Mouse (Mus musculus): ENCODE results near the gene Cd300ld5.
"Not testable (repeated sequence)": the region's sequence is repeated elsewhere in the genome, so short reads cannot be mapped to it uniquely, and the experiment has no call there.

The Cd300ld5 gene

GRCm38 (mm10) chr11:115037669-115038068, at the start of gene Cd300ld5:
Cd300ld5 (minus strand) TSS chr11:115037769.
- not testable (repeated sequence) for DNase-seq (ENCODE audit: low spot score in 2 of 2)

GRCm38 (mm10) chr11:115086213-115086612, 48.6 kb upstream of the Cd300ld5 start:
- no peak for DNase-seq (ENCODE audit: low spot score in 2 of 2)

- DNase-seq (ENCODE audit: low spot score in 2 of 2) = no peak
These were observed 47.5 kb upstream of the Cd300ld5 start for GRCm38 (mm10) chr11:115085064-115085463.

- DNase-seq (ENCODE audit: low spot score in 2 of 2) = no peak
These were observed 47.0 kb upstream of the Cd300ld5 start for GRCm38 (mm10) chr11:115084595-115084994.

- DNase-seq (ENCODE audit: low spot score in 2 of 2) = peak in 1 of 2 experiments; percentile 58
These were observed 46.0 kb upstream of the Cd300ld5 start for GRCm38 (mm10) chr11:115083376-115084139.

- DNase-seq (ENCODE audit: low spot score in 2 of 2) = no peak
These were observed 44.6 kb upstream of the Cd300ld5 start for GRCm38 (mm10) chr11:115082196-115082595.

- DNase-seq (ENCODE audit: low spot score in 2 of 2) = no peak
These were observed 43.8 kb upstream of the Cd300ld5 start for GRCm38 (mm10) chr11:115081373-115081772.

- peak in 1 of 2 experiments; percentile 41 for DNase-seq (ENCODE audit: low spot score in 2 of 2)
These were observed 43.3 kb upstream of the Cd300ld5 start for GRCm38 (mm10) chr11:115080886-115081285.

GRCm38 (mm10) chr11:115078680-115079079, 41.1 kb upstream of the Cd300ld5 start:
- DNase-seq (ENCODE audit: low spot score in 2 of 2) = no peak

- no peak for DNase-seq (ENCODE audit: low spot score in 2 of 2)
These were observed 39.9 kb upstream of the Cd300ld5 start for GRCm38 (mm10) chr11:115077436-115077835.

- no peak for DNase-seq (ENCODE audit: low spot score in 2 of 2)
These were observed 38.3 kb upstream of the Cd300ld5 start for GRCm38 (mm10) chr11:115075859-115076258.

- DNase-seq (ENCODE audit: low spot score in 2 of 2) = no peak
These were observed 37.8 kb upstream of the Cd300ld5 start for GRCm38 (mm10) chr11:115075407-115075806.

GRCm38 (mm10) chr11:115073002-115073401, 35.4 kb upstream of the Cd300ld5 start:
- no peak for DNase-seq (ENCODE audit: low spot score in 2 of 2)

GRCm38 (mm10) chr11:115071631-115072294, 34.2 kb upstream of the Cd300ld5 start:
- peak; percentile 61 to 72 for DNase-seq (ENCODE audit: low spot score in 2 of 2)

- DNase-seq (ENCODE audit: low spot score in 2 of 2) = no peak
These were observed 33.5 kb upstream of the Cd300ld5 start for GRCm38 (mm10) chr11:115071015-115071551.

- DNase-seq (ENCODE audit: low spot score in 2 of 2) = peak; percentile 16 to 46
These were observed 29.2 kb upstream of the Cd300ld5 start for GRCm38 (mm10) chr11:115066768-115067167.

GRCm38 (mm10) chr11:115062077-115062476, 24.5 kb upstream of the Cd300ld5 start, which contains the start of gene Cd300e:
Cd300e (minus strand) TSS chr11:115062177.
- DNase-seq (ENCODE audit: low spot score in 2 of 2) = no peak

- no peak for DNase-seq (ENCODE audit: low spot score in 2 of 2)
These were observed 22.2 kb upstream of the Cd300ld5 start for GRCm38 (mm10) chr11:115059797-115060196.

- no peak for DNase-seq (ENCODE audit: low spot score in 2 of 2)
These were observed 21.1 kb upstream of the Cd300ld5 start for GRCm38 (mm10) chr11:115058701-115059100.

GRCm38 (mm10) chr11:115054537-115054936, 17.0 kb upstream of the Cd300ld5 start:
- DNase-seq (ENCODE audit: low spot score in 2 of 2) = no peak

GRCm38 (mm10) chr11:115052991-115053390, 15.4 kb upstream of the Cd300ld5 start:
- DNase-seq (ENCODE audit: low spot score in 2 of 2) = no peak

- no peak for DNase-seq (ENCODE audit: low spot score in 2 of 2)
These were observed 14.6 kb upstream of the Cd300ld5 start for GRCm38 (mm10) chr11:115052206-115052605.
